Mouse (Mus musculus) ES-Bruce4 (cell line): ENCODE results near the gene Pclaf.

Source experiments
- CTCF ChIP-seq: IDR thresholded peaks from one replicate; pipeline ENCODE4 v1.8.1; 2011; ENCODE audit warnings: low read depth, low read length
- POLR2A ChIP-seq: IDR thresholded peaks from one replicate; pipeline ENCODE4 v1.8.1; 2011; ENCODE audit warnings: low read length; ENCODE audit not compliant: insufficient read depth

GRCm38 (mm10) chr9:65909301-65909801 is 19.3 kb downstream of the Pclaf start:
- peak; percentile 3 for TF ChIP-seq CTCF
- no peak for TF ChIP-seq POLR2A
